Mouse (Mus musculus) urinary bladder, postnatal 25 days (tissue): ENCODE data around the gene Anxa7.

Experiments
- DNase-seq: peaks from one replicate; pipeline ENCODE4 v3.0.0; 2022; ENCODE audit warnings: low spot score

Gene Anxa7

GRCm38 (mm10) chr14:20479291-20480194 is at the start of gene Anxa7:
Gene Anxa7, minus strand, starts transcription at chr14:20480133.
- DNase-seq = peak; percentile 83

DNA sequence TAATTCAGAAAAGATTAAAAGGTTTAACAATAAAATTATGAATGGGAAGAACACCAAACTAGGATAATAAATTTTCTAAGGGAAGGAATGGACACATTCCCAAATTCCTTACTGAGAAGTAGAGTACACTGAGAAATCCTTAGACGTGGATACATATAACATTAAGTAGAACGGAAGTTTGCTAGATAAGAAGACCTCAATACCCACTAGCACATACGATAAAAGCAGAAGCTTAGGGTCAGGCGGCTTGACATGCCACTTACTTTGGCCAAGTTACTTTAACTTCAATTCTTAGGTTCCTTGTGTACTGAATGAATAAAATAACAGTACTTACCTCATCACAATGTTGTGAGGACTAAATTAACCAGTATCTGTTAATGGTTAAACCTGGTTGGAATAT is 49.7 kb upstream of the Anxa7 start:
- DNase-seq = no peak

GRCm38 (mm10) chr14:20520179-20520578 is 40.2 kb upstream of the Anxa7 start:
- DNase-seq = no peak

DNA sequence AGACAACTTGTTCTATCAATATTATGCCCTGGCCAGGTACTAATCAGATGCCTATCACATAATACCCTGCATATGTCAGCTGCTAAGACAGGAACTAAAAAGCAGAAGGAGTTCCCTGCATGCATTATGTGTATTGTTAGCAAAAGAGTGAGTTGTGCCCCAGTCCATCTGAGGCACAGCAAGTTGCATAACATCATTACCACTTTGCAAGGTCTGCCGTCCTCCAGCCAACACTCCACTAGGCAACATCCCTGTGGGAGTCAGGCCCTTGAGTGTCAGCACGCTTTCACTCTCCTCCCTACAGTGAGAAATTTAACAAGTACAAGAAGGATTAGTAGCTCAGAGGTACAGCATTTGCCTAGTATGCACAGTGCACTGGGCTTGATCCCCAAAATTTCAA is 28.5 kb upstream of the Anxa7 start:
- no peak for DNase-seq

DNA sequence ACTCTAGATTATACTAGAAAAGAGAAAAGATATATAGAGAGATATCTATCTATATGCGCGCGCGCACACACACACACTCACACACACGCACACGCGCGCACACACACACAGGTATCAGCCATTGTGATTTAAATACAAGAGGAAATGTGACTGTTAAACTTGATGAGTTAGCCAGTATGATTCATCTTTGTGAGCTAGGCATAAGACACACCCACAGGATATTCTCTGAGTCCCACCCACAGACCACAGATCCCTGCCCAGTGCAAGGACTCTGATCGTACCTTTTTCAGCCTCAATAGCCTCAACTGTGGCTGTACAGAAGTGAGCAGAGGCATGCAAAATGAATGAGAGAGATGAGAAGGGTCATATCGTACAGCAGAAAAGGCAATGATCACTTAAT is 23.0 kb upstream of the Anxa7 start:
- no peak for DNase-seq

GRCm38 (mm10) chr14:20499982-20500381 is 20.0 kb upstream of the Anxa7 start:
- no peak for DNase-seq

- no peak for DNase-seq
Observed at GRCm38 (mm10) chr14:20496603-20497002, 16.7 kb upstream of the Anxa7 start, which contains the start of gene Mss51. Gene Mss51, minus strand, starts transcription at chr14:20496901.

DNA sequence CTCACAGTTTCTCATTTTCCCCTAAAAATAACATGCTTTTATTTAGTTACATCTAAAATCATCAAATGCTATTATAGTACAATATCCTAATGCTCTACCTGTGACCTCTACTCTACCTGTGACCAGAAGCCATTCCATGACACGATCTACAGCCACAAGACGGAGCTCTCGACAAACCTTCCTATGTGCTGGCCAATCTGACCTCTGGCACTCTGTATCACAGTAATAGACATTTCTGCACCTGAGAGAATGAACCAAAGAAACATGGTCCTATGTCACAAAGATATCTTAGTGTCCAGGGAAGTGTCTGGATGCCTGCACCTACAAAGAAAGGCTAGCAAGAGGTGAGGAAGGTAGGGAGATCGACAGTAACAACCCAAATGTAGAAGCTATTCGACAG is 6.1 kb upstream of the Anxa7 start:
- DNase-seq = no peak

- no peak for DNase-seq
Observed at GRCm38 (mm10) chr14:20482051-20482751, 2.3 kb upstream of the Anxa7 start.

DNA sequence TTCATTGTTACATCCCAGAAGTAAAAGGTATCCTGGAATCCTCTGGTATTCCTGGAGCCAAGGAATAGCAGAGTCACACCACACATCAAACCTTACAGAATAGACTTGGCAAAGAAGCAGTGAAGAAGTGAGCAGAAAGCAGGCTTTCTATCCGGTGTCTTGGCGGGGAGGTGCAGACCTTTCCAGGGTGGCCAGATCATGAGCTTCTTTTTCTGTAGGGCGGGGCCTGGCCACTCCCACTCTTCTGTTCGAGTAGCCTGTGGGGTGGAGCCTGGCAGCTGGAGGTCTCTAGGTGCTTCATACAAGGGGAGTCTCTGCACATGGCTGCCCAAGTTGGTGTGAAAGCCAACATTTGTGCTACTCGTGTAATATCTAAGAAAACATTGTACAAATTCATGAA is 1.3 kb upstream of the Anxa7 start:
- DNase-seq = no peak

GRCm38 (mm10) chr14:20480195-20480579 is 254 bp upstream of the Anxa7 start:
- no peak for DNase-seq

- DNase-seq = peak; percentile 38
Observed at GRCm38 (mm10) chr14:20478801-20479200, 1.1 kb downstream of the Anxa7 start.

DNA sequence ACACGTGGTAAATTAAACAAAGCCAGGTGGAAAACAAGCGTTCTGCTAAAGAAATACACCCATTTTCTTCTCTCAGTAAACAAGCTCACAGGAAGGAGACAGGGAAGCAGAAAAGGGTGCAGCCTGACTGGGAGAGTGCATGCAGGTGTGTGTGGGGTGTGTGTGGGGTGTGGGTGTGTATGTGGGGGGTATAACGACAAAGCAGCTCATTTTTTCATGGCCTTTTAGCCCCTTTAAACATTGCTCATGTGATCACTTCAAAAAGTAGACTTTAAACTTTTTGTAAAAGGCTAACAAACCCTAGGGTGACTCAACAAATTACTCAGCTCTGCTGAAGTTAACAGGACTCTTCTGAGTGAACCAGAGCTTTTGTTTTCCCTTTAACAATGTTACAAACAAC is 1.5 kb downstream of the Anxa7 start:
- no peak for DNase-seq

- DNase-seq = no peak
Observed at GRCm38 (mm10) chr14:20477261-20478025, 2.5 kb downstream of the Anxa7 start.

- no peak for DNase-seq
Observed at GRCm38 (mm10) chr14:20460216-20460615, 19.7 kb downstream of the Anxa7 start.

- no peak for DNase-seq
Observed at GRCm38 (mm10) chr14:20458378-20458777, 21.6 kb downstream of the Anxa7 start.

GRCm38 (mm10) chr14:20452929-20453328 is 27.0 kb downstream of the Anxa7 start:
- DNase-seq = no peak

GRCm38 (mm10) chr14:20451765-20452331 is 28.1 kb downstream of the Anxa7 start, which contains the start of gene Cfap70:
Gene Cfap70, minus strand, starts transcription at chr14:20452226.
- peak; percentile 68 for DNase-seq

DNA sequence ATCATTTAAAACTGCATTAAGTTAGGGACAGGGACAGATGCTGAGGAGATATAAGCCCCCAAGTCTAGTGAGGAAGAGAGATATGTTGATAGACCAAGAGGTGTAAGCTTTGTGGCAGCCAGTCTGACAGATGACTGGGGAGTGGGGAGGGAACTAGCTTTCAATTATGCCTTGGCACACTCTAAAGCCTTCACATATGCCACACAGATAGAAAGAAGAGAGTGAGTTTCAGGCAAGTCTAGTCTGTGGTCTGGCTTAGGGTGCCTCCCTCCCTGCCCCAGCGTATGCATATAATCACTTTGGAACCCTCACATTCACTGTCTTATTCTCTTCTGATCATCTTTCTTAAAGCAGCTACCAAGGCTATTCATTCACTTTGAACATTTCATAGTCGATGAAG is 28.6 kb downstream of the Anxa7 start:
- DNase-seq = no peak

- DNase-seq = no peak
Observed at GRCm38 (mm10) chr14:20447209-20447608, 32.7 kb downstream of the Anxa7 start.

DNA sequence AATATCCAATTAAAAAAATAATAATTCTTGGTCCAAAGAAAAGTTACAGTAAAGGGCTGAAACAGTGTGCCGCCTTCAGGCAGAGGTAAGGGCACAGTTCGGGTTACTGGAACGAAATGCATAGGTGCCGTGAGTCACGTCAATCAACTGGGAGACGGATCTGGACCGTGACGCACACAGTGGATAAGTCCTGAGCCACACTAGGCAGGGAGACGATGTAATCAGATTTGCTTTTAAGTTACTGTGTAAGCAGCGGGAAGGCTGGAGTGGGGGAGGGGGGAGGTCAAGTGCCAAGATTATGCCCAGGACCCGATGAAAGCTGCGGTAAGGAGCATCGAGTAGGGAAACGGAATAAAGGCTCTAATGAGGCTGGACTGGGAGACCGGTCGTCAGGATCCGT is 37.7 kb downstream of the Anxa7 start:
- DNase-seq = no peak

GRCm38 (mm10) chr14:20436976-20437375 is 43.0 kb downstream of the Anxa7 start:
- no peak for DNase-seq
